Mouse (Mus musculus) E14TG2a.4 (cell line): ENCODE measurements around the gene Mettl5.

Experiments used
- CTCF ChIP-seq: conservative IDR thresholded peaks from 2 replicates; pipeline ENCODE4 v1.5.1; 2014; ENCODE audit warnings: low read length
- NANOG ChIP-seq: IDR thresholded peaks from 2 replicates; pipeline ENCODE4 v1.6.1; 2014; ENCODE audit warnings: borderline replicate concordance, low read length, mixed read lengths

- TF ChIP-seq CTCF (peak; percentile 52), NANOG (no peak)
Measured at GRCm38 (mm10) chr2:69883990-69884391, 1.4 kb downstream of the Mettl5 start.
